Mouse (Mus musculus) lung, embryonic 14.5 days (tissue): ENCODE results near the gene Gm21887. TPM values are rescaled to one million over a fixed set of nuclear protein-coding genes. Genes with fewer than 3 reads are reported as not detected.
A peak's percentile ranks its signal among the peaks of the same experiment; 100 is the strongest.
"Not testable (repeated sequence)": the region's sequence is repeated elsewhere in the genome, so short reads cannot be mapped to it uniquely, and the experiment has no call there.

Experiments used
- ATAC-seq: fragments of 200-750 bp; cut with Nextera tagmentation; 2 replicates; pipeline ENCODE4 v1.8.0; 2017; ENCODE audit warnings: mild to moderate bottlenecking, moderate TSS enrichment, moderate library complexity; ENCODE audit not compliant: insufficient read depth
- DNase-seq: peaks from one replicate; pipeline ENCODE4 v3.0.0-alpha.2; 2015
- H3K27ac ChIP-seq: fragments of 300-500 bp; sonication (generic); 2 replicates; pipeline ENCODE4 v1.5.1; 2014; ENCODE audit warnings: low read depth, mild to moderate bottlenecking, moderate library complexity
- H3K27me3 ChIP-seq: fragments of 300-500 bp; sonication (generic); 2 replicates; pipeline ENCODE4 v1.6.1; 2014; ENCODE audit warnings: low read length, control low read depth; ENCODE audit not compliant: insufficient read depth
- H3K36me3 ChIP-seq: fragments of 300-500 bp; sonication (generic); 2 replicates; pipeline ENCODE4 v1.6.1; 2014; ENCODE audit warnings: control low read depth; ENCODE audit not compliant: insufficient read depth
- H3K4me1 ChIP-seq: fragments of 300-500 bp; sonication (generic); 2 replicates; pipeline ENCODE4 v1.6.1; 2014; ENCODE audit warnings: antibody characterized with exemption, control low read depth; ENCODE audit not compliant: insufficient read depth
- H3K4me2 ChIP-seq: fragments of 300-500 bp; sonication (generic); 2 replicates; pipeline ENCODE4 v1.6.1; 2014; ENCODE audit warnings: mild to moderate bottlenecking
- H3K4me3 ChIP-seq: fragments of 300-500 bp; sonication (generic); 2 replicates; pipeline ENCODE4 v1.5.1; 2014; ENCODE audit warnings: low read depth, low read length
- H3K9ac ChIP-seq: fragments of 300-500 bp; sonication (generic); 2 replicates; pipeline ENCODE4 v1.6.1; 2014
- H3K9me3 ChIP-seq: fragments of 300-500 bp; sonication (generic); 2 replicates; pipeline ENCODE4 v1.6.1; 2016; ENCODE audit warnings: low read depth, low read length, control low read depth
- WGBS: fragments of 180-500 bp; shearing (Covaris S2); extraction: QIAGEN DNeasy Blood & Tissue Kit; methylation state at CpG from one replicate; pipeline ENCODE4 v1.1.7; 2014; 5-methylcytosine and 5-hydroxymethylcytosine counted together
- polyA plus RNA-seq: library from polyadenylated mRNA; unstranded; fragments of >200 nt; fragmentation: Nextera tagmentation; extraction: Ambion mirVana; gene quantifications from 2 replicates; pipeline ENCODE4 v1.2.1, GENCODE M21; 2014

The Gm21887 gene
- polyA plus RNA-seq, 1 experiment from 2014 or later, result 439 TPM

DNA sequence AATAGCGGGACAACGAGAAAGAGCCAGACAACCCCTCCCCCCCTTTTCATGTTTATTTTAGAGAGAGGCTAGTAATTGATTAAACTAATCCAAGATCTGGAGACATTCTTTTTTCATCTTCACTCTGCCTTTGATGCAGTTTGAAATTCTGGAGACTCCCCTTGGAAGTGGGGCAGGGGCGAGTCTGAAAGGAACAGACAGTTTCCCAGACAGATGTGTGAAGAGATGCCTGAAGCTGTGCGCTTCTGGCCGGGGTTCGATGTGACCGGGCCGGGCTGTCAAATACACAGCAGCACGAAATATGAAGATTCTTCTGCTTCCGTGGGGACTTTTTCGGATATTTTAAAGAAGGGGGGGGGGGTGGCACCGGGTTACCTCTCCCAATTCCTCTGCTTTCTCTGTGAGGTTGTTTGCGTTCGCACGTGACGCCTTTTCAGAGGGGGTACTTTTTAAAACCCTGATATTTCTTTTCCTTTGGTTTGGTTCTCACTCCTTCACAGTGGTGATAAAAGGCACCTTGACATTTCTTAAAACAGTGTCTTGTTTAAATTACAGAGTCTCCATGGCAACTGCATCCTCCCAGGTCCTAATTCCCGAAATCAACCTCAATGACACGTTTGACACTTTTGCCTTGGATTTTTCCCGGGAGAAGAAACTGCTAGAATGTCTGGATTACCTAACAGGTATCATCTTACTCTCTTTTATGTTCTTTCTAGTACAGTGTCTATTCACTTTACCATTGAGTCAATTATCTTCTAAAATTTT, 25.9 kb upstream of the Gm21887 start:
- Histone ChIP-seq H3K36me3 (peaks cover 80% of the 10 kb centered on the region), H3K9me3 (peaks cover 39% of the 10 kb centered on the region), H3K4me2 (peak overlapping the region; percentile 0; the same call in 1 of the 2 replicates)
- DNase-seq, result peak; percentile 61
- not testable (repeated sequence) for ATAC-seq, H3K9ac ChIP-seq, H3K4me3 ChIP-seq, H3K27ac ChIP-seq, H3K4me1 ChIP-seq, H3K27me3 ChIP-seq
- 63% methylated on average over 19 of the region's 19 CpGs for WGBS

DNA sequence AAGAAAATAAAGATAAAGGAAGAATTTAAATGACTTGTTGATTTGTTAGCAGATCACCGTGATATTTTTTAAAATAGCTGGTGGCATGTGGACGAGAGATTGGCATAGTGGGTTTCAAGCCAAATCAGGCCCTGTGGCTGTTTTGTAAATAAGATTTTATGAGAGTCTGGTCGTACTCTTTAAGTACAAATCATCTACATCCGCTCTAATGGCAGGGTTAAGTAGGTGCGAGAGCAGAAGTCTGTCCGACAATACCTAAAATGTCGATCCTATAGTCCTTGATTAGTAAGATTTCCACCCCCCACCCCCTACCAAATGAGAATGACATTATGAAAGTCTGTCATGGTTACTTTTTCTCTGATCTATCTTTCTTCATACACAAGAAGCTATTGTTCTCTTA, 25.1 kb upstream of the Gm21887 start:
- not testable (repeated sequence) for H3K27ac ChIP-seq, H3K4me1 ChIP-seq, ATAC-seq, H3K4me2 ChIP-seq, H3K4me3 ChIP-seq, H3K27me3 ChIP-seq, H3K9ac ChIP-seq
- 81% methylated on average over 7 of the region's 7 CpGs for WGBS
- DNase-seq, result peak; percentile 3
- peaks cover 84% of the 10 kb centered on the region for H3K36me3 ChIP-seq
- peaks cover 47% of the 10 kb centered on the region for H3K9me3 ChIP-seq

DNA sequence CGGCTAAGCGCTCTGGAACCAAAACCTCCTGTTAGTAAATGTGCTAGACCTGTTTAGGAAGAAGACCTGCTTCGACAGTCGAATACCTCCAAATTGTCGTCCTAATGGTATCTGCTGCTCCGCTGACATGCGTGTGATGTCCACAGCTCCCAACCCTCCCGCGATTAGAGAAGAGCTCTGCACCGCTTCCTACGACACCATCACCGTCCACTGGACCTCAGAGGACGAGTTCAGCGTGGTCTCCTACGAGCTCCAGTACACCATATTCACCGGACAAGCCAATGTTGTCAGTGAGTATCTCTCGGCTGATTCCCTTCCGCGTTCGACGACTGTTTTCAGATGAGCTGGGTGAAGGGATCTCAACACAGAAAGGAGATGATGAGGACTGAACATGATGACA, 24.6 kb upstream of the Gm21887 start:
- 88% methylated on average over 21 of the region's 21 CpGs for WGBS
- not testable (repeated sequence) for H3K4me1 ChIP-seq
- H3K9me3 ChIP-seq, result peaks cover 52% of the 10 kb centered on the region

DNA sequence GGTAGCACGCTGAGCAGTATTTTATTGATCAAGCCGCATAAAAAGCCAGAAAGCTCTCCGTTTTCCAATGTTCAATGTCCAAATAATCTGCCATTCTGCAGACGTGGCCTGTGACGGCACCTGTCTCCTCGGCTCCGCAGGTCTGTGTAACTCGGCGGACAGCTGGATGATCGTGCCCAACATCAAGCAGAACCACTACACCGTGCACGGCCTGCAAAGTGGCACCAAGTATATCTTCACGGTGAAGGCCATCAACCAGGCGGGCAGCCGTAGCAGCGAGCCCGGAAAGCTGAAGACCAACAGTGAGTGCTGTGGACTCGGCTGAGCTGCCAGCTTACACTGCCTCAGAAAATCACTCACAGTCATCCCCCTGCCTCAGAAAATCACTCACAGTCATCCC, 23.7 kb upstream of the Gm21887 start:
- Histone ChIP-seq H3K36me3 (peaks cover 90% of the 10 kb centered on the region), H3K9me3 (peaks cover 61% of the 10 kb centered on the region)
- not testable (repeated sequence) for ATAC-seq, H3K4me1 ChIP-seq, H3K27ac ChIP-seq, H3K4me3 ChIP-seq, H3K27me3 ChIP-seq, H3K9ac ChIP-seq, H3K4me2 ChIP-seq
- 87% methylated on average over 18 of the region's 18 CpGs for WGBS
- peak; percentile 13 for DNase-seq

More for the DNA sequence above, 24.6 kb upstream of the Gm21887 start:
- peaks cover 84% of the 10 kb centered on the region for H3K36me3 ChIP-seq
- H3K27ac ChIP-seq, H3K9ac ChIP-seq, H3K4me3 ChIP-seq, ATAC-seq, H3K27me3 ChIP-seq, H3K4me2 ChIP-seq: not testable (repeated sequence)
- DNase-seq, result peak; percentile 38

DNA sequence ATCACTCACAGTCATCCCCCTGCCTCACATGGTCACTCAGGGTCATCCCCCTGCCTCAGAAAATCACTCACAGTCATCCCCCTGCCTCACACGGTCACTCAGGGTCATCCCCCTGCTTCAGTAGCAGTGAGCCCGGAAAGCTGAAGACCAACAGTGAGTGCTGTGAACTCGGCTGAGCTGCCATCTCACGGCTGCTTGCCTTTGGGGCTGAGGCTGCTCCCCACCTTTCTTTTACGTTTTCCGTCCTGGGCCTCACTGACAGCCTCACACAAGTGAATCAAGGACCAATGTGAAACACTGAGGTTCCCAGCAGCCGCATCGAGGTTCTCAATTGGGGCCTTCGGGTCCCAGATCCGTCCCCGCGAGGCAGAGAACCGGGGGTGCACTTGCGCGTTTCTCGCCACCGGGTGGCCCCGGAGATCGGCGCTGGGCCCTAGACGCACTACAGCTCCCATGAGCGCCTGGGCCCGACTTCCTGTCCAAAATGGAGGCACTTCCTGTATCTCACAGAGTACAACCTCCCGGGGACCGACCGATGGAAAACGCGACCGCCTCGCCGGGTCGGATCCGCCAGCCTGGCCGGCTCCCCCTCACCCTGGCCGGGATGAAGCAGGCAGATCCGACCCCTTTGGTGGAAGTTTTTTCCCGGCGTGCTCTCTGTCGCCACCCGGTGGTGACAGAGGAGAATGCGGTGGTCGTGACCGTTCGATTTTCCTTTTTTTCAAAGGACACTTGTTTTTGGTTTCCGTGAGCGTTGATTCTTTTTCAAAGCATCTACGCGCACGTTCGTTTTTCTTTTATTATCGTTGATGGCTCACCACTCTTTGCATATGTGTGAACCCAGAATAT, 22.7 kb upstream of the Gm21887 start:
- DNase-seq, result peak; percentile 56
- Histone ChIP-seq H3K9ac (peak overlapping the region; percentile 41), H3K4me3 (peak overlapping the region; percentile 24), H3K36me3 (peaks cover 83% of the 10 kb centered on the region), H3K4me2 (peak overlapping the region; percentile 54), H3K9me3 (peaks cover 62% of the 10 kb centered on the region)
- H3K27ac ChIP-seq, H3K27me3 ChIP-seq, H3K4me1 ChIP-seq: not testable (repeated sequence)
- 46% methylated on average over 49 of the region's 51 CpGs for WGBS
- ATAC-seq, result peak; percentile 86

DNA sequence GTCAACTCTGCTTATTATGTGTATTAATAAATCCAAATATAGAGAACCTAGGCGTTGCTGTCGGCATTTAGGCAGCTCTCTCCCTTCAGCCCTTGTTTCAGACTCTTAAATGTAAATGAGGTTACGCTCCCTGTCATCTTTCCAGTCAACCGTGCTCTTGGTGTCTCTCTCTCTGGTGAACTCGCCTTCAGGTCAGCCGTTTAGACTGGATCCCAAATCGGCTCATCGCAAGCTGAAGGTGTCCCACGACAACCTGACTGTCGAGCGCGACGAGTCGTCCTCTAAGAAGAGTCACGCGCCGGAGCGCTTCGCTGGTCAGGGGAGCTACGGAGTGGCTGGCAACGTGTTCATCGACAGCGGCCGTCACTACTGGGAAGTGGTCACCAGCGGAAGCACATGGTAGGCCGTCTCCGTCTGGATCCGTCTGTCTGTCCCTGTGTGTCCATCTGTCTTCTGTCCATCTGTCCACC, 22.1 kb upstream of the Gm21887 start:
- H3K4me3 ChIP-seq, ATAC-seq, H3K27ac ChIP-seq, H3K9ac ChIP-seq, H3K27me3 ChIP-seq, H3K4me2 ChIP-seq, H3K4me1 ChIP-seq: not testable (repeated sequence)
- DNase-seq, result peak; percentile 34
- WGBS, result 84% methylated on average over 28 of the region's 28 CpGs
- Histone ChIP-seq H3K36me3 (peaks cover 77% of the 10 kb centered on the region), H3K9me3 (peaks cover 65% of the 10 kb centered on the region)

DNA sequence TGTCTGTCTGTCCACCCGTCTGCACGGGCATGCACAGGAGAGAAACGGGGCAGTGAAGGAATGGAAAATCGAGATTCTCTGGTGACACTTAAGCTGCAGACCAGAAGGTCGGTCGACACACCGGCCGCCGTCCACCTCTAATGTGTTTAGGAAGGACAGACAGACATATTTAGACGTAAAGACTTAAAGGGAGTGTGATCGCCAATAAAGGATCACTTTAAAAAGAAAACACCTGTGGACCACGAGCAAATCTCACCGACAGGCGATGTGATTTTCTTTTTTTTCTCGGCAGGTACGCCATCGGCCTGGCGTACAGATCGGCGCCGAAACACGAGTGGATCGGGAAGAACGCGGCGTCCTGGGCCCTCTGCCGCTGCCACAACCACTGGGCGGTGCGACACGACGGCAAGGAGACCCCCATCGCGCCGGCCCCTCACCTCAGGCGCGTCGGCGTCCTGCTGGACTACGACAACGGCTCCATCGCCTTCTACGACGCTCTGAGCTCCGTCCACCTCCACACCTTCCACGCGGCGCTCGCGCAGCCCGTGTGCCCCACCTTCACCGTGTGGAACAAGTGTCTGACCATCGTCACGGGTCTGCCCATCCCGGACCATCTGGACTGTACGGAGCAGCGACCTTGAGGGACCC, 20.8 kb upstream of the Gm21887 start:
- DNase-seq (peak; percentile 9), ATAC-seq (0 out of 2 replicates have a peak, but pooled peaks have one; percentile 3)
- not testable (repeated sequence) for H3K4me1 ChIP-seq, H3K27ac ChIP-seq, H3K4me3 ChIP-seq, H3K4me2 ChIP-seq, H3K27me3 ChIP-seq, H3K9ac ChIP-seq
- Histone ChIP-seq H3K9me3 (peaks cover 75% of the 10 kb centered on the region), H3K36me3 (peaks cover 65% of the 10 kb centered on the region)
- WGBS, result 90% methylated on average over 56 of the region's 56 CpGs

DNA sequence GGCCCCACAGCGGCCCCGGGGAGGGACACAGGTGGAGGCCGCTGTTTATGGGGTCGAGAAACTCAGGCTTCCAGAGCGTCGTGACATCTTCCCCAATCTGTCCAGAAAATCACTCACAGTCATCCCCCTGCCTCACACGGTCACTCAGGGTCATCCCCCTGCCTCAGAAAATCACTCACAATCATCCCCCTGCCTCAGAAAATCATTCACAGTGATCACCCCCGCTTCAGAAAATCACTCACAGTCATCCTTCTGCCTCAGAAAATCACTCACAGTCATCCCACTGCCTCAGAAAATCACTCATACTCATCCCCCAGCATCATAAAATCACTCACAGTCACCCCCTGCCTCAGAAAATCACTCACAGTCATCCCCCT, 20.3 kb upstream of the Gm21887 start:
- not testable (repeated sequence) for H3K27me3 ChIP-seq, H3K27ac ChIP-seq, H3K4me3 ChIP-seq, H3K4me2 ChIP-seq, ATAC-seq, H3K4me1 ChIP-seq, H3K9ac ChIP-seq
- WGBS, result 82% methylated on average over 8 of the region's 8 CpGs
- Histone ChIP-seq H3K36me3 (peaks cover 60% of the 10 kb centered on the region), H3K9me3 (peaks cover 70% of the 10 kb centered on the region)
- DNase-seq, result peak; percentile 39

DNA sequence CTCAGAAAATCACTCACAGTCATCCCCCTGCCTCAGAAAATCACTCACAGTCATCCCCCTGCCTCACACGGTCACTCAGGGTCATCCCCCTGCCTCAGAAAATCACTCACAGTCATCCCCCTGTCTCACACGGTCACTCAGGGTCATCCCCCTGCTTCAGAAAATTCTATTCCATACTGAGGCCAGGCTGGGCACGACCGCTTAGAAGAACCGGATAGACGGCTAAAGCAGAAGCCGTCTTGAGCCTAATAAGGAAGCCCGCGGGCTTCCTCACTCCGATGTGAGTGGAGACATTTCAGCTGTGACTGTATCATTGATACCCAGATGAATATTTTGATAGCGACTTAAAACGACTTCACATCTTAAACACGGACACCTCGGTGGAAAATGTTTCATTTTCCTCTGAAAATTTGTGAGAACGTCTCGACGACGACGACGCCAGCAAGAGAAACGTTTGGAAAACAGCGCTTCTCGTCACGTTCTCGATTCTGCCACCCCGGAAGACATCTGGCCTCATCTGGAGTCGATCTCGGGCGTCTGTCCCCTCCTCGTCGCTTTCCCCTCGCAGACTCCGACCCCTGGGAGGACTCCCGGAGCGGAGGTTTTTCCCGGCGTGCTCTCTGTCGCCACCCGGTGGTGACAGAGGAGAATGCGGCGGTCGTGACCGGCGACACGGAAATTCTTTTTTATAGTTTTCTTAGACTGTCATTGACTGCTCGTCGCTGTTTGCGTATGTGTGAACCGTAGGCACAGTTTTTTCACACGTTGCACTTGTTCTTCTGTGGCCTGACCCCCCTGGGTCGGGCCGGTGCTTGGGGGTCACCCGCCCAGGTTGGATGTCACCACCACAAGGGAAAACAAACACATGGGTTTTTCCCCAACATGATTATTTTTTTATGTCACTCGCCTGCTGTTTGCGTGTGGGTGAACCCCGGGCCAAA, 19.5 kb upstream of the Gm21887 start:
- H3K4me3 ChIP-seq, result peak overlapping the region; percentile 0; the same call in 1 of the 2 replicates
- peaks cover 71% of the 10 kb centered on the region for H3K9me3 ChIP-seq
- H3K36me3 ChIP-seq, result peaks cover 52% of the 10 kb centered on the region
- H3K27ac ChIP-seq, ATAC-seq, H3K4me1 ChIP-seq, H3K9ac ChIP-seq, H3K4me2 ChIP-seq: not testable (repeated sequence)
- WGBS, result 64% methylated on average over 56 of the region's 56 CpGs
- peaks cover 12% of the 10 kb centered on the region; the same call in 1 of the 2 replicates for H3K27me3 ChIP-seq
- DNase-seq, result peak; percentile 63
